Mouse (Mus musculus) ovary, adult 10 weeks (tissue): ENCODE results near the gene Rap1gap2. TPM values are rescaled to one million over a fixed set of nuclear protein-coding genes. Genes with fewer than 3 reads are reported as not detected.

Experiments used
- polyA plus RNA-seq: library from polyadenylated mRNA; stranded (reverse); fragments of 350-450 nt; fragmentation: Illumina TruSeq; extraction: RNeasy Lipid Tissue Mini Kit (QIAGEN cat#74804); gene quantifications from one replicate; pipeline ENCODE4 v1.2.3, GENCODE M21; 2014

Gene Rap1gap2
- 1.2 TPM for polyA plus RNA-seq

DNA sequence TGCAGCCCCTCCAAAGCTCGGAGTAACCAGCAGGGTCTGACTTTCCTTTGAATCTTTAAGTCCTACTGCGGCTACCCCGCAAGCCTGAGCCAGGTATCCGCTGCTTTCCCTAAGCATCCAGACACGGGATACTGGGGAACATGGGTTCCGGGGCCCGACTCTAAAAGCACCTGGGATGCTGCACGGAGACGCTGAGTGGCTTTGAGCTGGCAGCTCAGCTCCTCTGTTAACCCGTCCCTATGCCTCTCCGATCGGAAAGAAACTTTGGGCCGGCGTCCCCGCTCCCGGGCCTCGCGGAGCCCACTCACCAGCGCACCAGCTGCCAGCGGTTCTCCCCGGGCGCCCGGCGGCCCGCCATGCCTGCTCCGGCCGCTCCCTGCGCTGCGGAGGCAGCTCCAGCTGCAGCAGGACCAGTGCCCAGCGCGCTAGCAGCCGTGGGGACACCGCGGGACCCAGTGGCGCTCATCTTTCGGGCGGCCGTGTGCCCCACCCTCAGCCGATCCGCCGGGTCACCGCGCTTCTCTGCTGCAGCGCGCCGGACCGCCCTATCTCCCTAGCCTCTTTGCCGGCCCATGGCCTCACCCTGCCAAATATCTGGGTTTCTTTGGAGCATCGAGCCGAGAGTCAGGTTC, at the start of gene Rap1gap2:
Rap1gap2 (minus strand) TSS at position 371 of the 632 bp plus-strand sequence.

DNA sequence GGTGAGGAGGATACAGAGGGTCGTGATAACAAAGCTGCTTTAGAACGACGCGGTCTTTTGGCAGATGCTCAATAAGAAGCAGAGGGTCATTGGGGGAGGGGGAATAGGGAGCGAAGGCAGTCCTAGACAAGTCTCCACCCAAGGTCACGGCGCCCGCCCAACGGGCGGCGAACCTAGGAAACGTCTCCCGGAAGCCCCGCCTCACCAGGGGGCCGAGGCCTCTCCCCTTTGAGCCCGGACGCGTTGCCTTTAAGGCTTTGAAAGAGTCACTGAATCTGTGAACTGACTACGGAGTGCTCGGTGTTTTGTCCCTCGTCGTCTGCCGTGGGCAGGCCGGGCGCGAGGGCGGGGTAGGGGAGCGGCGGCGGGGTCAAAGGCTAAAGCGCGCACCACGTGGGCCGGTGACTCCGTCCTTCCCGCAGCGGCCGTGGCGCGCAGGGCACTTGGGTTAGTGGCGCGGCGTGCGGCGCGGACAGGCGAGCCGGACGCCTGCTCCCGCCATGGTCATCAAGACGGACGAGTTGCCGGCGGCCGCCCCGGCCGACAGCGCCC, 38.5 kb upstream of the Rap1gap2 start, which contains the start of gene Cluh:
Cluh (plus strand) TSS at position 401 of the 552 bp plus-strand sequence.

DNA sequence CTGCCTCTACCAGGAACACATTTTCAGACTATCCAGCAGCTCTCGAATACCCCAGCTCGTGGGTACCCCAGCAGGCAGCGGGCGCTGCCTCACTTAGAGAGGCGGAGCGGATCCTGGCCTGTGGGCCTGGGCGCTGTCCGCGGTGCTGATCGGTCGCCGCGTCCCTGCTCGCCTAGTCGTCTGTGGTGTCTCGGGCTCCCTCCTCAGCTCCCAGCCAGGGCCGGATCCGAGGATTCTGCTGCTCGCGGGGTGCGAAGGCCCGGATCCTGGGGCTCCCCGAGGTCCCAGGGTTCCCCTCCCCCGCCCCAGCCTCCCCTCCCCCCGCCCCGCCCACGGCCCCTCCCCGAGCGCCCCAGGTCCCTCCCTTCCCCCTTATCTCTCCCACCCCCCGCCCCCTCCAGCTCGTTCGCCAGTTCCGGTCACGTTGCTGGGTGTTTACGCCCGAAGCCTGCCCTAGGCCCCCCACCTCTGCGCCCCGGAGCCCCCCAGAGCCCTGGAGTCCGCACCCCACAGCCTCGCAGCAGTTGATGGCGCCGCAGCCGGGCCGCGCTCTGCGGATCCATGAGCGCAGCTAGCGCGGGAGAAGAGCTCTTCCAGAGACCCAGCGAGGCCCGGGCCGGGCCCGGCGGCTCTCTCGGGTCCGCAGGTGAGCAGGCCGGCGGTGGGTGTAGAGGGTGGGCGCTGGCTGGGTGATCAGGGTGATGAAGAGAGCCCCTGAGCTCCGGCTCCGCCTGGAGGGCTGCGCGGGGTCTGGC, 8.7 kb upstream of the Rap1gap2 start, which contains the start of gene Ccdc92b:
Ccdc92b (plus strand) TSS at position 405 of the 755 bp plus-strand sequence.

DNA sequence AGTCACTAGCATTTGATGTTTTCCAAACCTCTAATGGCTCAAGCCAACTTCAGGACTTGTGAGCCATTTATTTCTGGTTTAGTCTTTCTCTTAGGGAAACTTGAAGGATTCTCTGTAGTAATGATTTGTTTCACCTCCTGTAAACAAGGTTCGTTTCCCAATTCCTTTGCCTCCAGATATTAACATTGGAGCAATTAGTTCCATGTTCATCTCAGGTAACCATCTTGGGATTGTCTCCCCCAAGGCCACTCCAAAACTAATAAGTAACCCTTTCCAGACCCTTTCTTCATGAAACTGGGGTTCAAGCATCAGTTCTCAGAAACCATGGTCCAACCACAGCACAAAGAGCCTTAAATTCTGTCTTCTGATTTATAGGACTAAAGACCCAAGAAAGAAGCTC, 248.9 kb downstream of the Rap1gap2 start, which contains the start of gene Olfr412:
Olfr412 (plus strand) TSS at position 301 of the 400 bp plus-strand sequence.

DNA sequence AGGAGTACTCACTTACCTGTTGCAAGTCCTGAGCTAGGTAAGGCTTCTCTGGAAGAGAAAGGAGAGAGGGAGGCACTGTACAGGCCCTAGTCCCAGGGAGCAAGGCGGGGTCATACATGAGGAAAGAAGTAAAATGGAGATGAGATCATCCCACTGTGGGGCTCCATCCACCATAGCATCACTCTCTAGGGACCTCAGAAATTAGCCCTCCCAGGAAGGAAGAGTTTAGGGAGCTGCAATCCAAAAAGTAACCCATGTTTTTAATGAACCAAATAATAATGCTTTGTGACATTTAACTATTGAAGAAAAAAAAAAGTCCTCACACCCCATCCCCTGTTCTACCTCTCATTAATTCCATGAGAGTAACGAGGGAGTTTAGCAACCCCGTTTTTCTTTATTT, 258.2 kb downstream of the Rap1gap2 start, which contains the start of gene Olfr411:
Olfr411 (minus strand) TSS at position 101 of the 400 bp plus-strand sequence.

DNA sequence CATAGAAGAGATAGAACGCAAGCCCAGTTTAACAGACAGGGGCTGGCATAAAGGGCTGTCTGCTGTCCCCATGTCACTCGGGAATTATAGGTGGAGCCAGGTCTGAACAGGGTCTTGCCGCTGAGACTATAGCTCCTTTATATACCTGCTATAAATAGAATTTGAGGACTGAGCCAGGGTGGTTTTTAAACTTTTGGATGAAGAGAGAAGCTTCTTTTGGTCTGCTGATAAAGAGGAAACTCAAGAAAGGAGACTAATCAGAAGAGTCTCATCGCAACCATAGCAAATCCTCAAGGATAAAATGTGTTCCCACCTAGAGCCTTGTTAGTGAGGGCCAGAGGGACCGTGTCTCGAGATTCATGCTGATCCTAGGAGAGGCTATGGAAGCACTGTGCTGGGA, 272.8 kb downstream of the Rap1gap2 start, which contains the start of gene Olfr410:
Olfr410 (minus strand) TSS at position 101 of the 400 bp plus-strand sequence.

Other genes with a start within 250 kb of the Rap1gap2 start
- not detected for gene Olfr412, start 248.8 kb downstream of the Rap1gap2 start, polyA plus RNA-seq
- gene Ccdc92b, start 8.7 kb upstream of the Rap1gap2 start, polyA plus RNA-seq = not detected
- 4.6 TPM for gene Cluh, start 38.6 kb upstream of the Rap1gap2 start, polyA plus RNA-seq
- gene Pafah1b1, start 113.8 kb upstream of the Rap1gap2 start, polyA plus RNA-seq = 836 TPM
- 46.3 TPM for gene Mettl16, start 159.9 kb upstream of the Rap1gap2 start, polyA plus RNA-seq
- gene Mnt, start 220.0 kb upstream of the Rap1gap2 start, polyA plus RNA-seq = 3.0 TPM